Comparison of ENCODE assay signal across 8 mouse cellular contexts in the genomic region with DNA sequence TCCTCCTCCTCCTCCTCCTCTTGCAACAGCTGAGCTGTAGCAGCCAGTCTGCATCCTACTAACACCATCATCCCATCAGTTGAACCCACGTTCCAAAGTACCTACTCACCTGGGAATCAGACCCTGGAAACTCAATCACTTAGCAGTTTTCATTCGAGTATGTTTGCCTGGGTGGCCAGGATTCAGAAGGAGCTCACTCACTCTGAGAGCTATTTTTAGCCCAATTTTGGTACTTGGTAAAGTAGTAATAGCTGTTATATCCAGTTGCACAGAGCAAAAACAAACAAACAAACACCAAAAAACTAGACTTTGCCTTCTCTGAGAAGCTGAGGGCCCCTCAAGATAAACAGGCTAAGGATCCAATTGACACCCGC. TPM values are rescaled to one million over a fixed set of nuclear protein-coding genes. Genes with fewer than 3 reads are reported as not detected.
DNase-seq lines count a peak whose midpoint lies in the region; ATAC-seq and TF ChIP-seq lines count a peak whose summit lies in the region.

No protein-coding gene starts in this region.

- CTCF ChIA-PET in Patski (lab: Charles Lee) = interaction anchor here (1.0 to 2.0 kb wide), 3 partner anchors 45 to 66 kb away, joined by 4 to 6 read pairs (median 4); no protein-coding TSS in a partner anchor

- no peaks in the 10 kb centered on the region for H3K9me3 ChIP-seq in heart, embryonic 14.5 days (ENCODE audit: control insufficient read depth, low read length)
- no peaks in the 10 kb centered on the region for H3K9me3 ChIP-seq in hindbrain, embryonic 13.5 days
- no peaks in the 10 kb centered on the region for H3K9me3 ChIP-seq in midbrain, embryonic 12.5 days

- peak overlapping the region; percentile 86 to 93 for H3K4me3 ChIP-seq in heart, embryonic 14.5 days (ENCODE audit: control insufficient read depth in 1 of 2, insufficient read depth in 1 of 2, low read depth in 1 of 2, low read length in 2 of 2)
- peak overlapping the region; percentile 67 for H3K4me3 ChIP-seq in hindbrain, embryonic 13.5 days
- peak overlapping the region; percentile 83 for H3K4me3 ChIP-seq in midbrain, embryonic 12.5 days

- no peaks in the 10 kb centered on the region for H3K36me3 ChIP-seq in heart, embryonic 14.5 days (ENCODE audit: control insufficient read depth, insufficient read depth, low read length)
- H3K36me3 ChIP-seq in hindbrain, embryonic 13.5 days = no peaks in the 10 kb centered on the region
- H3K36me3 ChIP-seq in midbrain, embryonic 12.5 days = no peaks in the 10 kb centered on the region

- TF ChIP-seq CTCF in Patski (IDR thresholded peaks at IDR 0.05) = no peak

- intact Hi-C loops in heart, postnatal 14 days (cut with DNase I) = no loop called here

- DNase-seq in heart, postnatal 14 days = no peak
- DNase-seq in Patski (ENCODE audit: low read depth, low spot score) = no peak
- DNase-seq in urinary bladder, postnatal 14 days (ENCODE audit: low spot score) = no peak
- DNase-seq in cerebellum, adult 9-10 months = no peak

- peak overlapping the region; percentile 77 for H3K9ac ChIP-seq in heart, embryonic 14.5 days (ENCODE audit: low read length)
- H3K9ac ChIP-seq in hindbrain, embryonic 13.5 days = peak overlapping the region; percentile 86
- H3K9ac ChIP-seq in midbrain, embryonic 12.5 days (replicated peaks) = peak overlapping the region; percentile 90

- ATAC-seq in heart, embryonic 14.5 days (ENCODE audit: insufficient number of reproducible peaks, insufficient read depth, low FRiP score, low read depth) = no peak
- peak; percentile 2 for ATAC-seq in Patski
- no peak for ATAC-seq in hindbrain, embryonic 13.5 days (ENCODE audit: low FRiP score)
- ATAC-seq in midbrain, embryonic 12.5 days (ENCODE audit: low FRiP score, low read depth) = no peak
- no peak for ATAC-seq in activated CD4-positive, CD25-positive, alpha-beta regulatory T cell, adult 4 months

- POLR2A ChIA-PET in Patski (lab: Charles Lee) = no interaction called here

- 0% methylated on average over 3 of the region's 3 CpGs for WGBS in heart, embryonic 14.5 days
- 2% methylated on average over 3 of the region's 3 CpGs for WGBS in hindbrain, embryonic 13.5 days
- 0% methylated on average over 3 of the region's 3 CpGs for WGBS in midbrain, embryonic 12.5 days

- peak overlapping the region; percentile 99 for H3K4me2 ChIP-seq in heart, embryonic 14.5 days (ENCODE audit: low read length)
- peak overlapping the region; percentile 91 for H3K4me2 ChIP-seq in hindbrain, embryonic 13.5 days
- H3K4me2 ChIP-seq in midbrain, embryonic 12.5 days (replicated peaks) = peak overlapping the region; percentile 80

- no peaks in the 10 kb centered on the region for H3K27me3 ChIP-seq in heart, embryonic 14.5 days (ENCODE audit: control insufficient read depth, insufficient read depth, low read length)
- no peaks in the 10 kb centered on the region for H3K27me3 ChIP-seq in Patski
- no peaks in the 10 kb centered on the region for H3K27me3 ChIP-seq in hindbrain, embryonic 13.5 days
- H3K27me3 ChIP-seq in midbrain, embryonic 12.5 days = no peaks in the 10 kb centered on the region

- in situ Hi-C loops in Patski (cut with MboI; ENCODE audit: low pct_unique_long_range_greater_than_20kb) = no loop called here

- H3K27ac ChIP-seq in heart, embryonic 14.5 days (replicated peaks in 1 of 2; ENCODE audit: control insufficient read depth in 1 of 2, insufficient read depth in 1 of 2, low read depth in 2 of 2, low read length in 2 of 2) = peak overlapping the region in 1 of 2 experiments; percentile 83; a peak in 2 of 4 replicates
- H3K27ac ChIP-seq in hindbrain, embryonic 13.5 days = peak overlapping the region; percentile 93
- peak overlapping the region; percentile 96 for H3K27ac ChIP-seq in midbrain, embryonic 12.5 days (replicated peaks)

- H3K4me1 ChIP-seq in heart, embryonic 14.5 days (ENCODE audit: control insufficient read depth in 2 of 2, insufficient read depth in 2 of 2, low read length in 2 of 2) = peaks cover 3 to 11% of the 10 kb centered on the region in 2 experiments; a peak in 3 of 4 replicates
- H3K4me1 ChIP-seq in hindbrain, embryonic 13.5 days (replicated peaks) = peaks cover 34% of the 10 kb centered on the region
- H3K4me1 ChIP-seq in midbrain, embryonic 12.5 days = peaks cover 15% of the 10 kb centered on the region

RNA-seq across cellular contexts. Expression of a gene that starts 1.0 kb away (rescaled TPM):
- 10.5 and 11.3 TPM in 2 replicates for polyA plus RNA-seq in heart, embryonic 14.5 days (2014; fragmentation: Nextera tagmentation; extraction: Ambion mirVana)
- 1 to 10 TPM; 7.8 to 8.8 TPM for total RNA-seq in heart, postnatal 14 days (2021)
- 100 TPM for polyA plus RNA-seq in Patski (2021)
- 18.8 and 20.1 TPM in 2 replicates for polyA plus RNA-seq in hindbrain, embryonic 13.5 days (2015; fragmentation: Nextera tagmentation; extraction: Ambion mirVana)
- polyA plus RNA-seq in midbrain, embryonic 12.5 days (2016; fragmentation: Nextera tagmentation; extraction: Ambion mirVana) = 17.5 and 18.7 TPM in 2 replicates
- polyA plus RNA-seq in activated CD4-positive, CD25-positive, alpha-beta regulatory T cell, adult 4 months (2017; shearing (Covaris generic)) = 10 to 100 TPM; 15.5 to 20.8 TPM
